Mouse (Mus musculus) lung, postnatal 36 days (tissue): Measurements from ENCODE around the gene Kdm8.

ENCODE experiments used
- DNase-seq: peaks from one replicate; pipeline ENCODE4 v3.0.0; 2022; ENCODE audit warnings: mixed read lengths

Gene Kdm8

DNA sequence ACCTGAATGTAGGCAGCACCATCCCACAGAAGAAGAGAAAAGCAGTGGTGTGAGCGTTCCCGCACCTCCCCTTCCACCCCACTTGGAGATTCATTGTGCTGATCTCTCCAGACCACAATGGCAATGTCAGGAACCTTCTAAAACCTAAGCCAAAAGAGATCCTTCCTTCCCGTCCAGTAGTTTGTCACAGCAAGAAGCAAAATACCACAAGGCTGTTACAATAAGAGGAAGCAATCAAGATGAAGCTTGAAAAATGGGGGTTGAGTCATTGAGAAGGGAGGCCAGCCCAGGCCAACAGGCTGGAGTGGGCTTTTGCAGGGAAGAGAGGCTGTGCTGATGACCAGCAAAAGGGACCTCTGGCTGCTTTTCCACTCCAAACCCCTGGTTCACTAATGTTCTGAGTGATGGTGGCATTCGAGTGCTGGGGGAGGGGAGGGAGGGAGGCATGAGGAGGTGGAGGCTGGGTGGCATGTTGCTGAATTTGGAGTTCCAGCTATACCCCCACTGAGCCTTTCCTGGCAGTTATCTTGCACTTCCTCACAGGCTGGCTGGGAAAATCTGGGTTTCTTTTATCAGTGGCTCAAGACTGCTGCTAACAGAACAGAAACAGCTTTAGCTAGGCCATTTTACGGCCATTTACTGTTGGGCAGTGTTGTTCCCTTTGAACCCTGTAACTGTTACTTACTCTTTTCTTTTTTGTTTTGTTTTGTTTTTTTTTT is 59.1 kb downstream of the Kdm8 start:
- DNase-seq = no peak

DNA sequence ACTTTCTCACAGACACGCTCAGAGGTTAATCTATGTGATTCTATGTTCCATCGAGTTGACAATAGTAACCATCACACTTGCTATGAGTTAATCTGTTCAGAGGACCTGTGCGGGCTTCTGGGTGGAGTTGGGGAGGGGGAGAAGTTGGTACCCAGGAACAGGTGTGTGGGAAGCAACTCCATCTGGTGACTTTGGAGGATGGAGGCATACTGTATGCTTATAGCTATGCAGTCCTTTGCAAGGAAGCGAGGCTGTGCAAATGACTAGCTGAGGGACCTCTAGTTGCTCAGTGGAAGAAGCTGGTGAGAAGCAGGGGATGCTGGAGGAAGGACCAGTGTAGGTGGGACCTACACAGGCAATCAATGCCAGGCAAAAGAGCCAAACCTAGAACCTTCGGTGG is 60.1 kb downstream of the Kdm8 start:
- no peak for DNase-seq

DNA sequence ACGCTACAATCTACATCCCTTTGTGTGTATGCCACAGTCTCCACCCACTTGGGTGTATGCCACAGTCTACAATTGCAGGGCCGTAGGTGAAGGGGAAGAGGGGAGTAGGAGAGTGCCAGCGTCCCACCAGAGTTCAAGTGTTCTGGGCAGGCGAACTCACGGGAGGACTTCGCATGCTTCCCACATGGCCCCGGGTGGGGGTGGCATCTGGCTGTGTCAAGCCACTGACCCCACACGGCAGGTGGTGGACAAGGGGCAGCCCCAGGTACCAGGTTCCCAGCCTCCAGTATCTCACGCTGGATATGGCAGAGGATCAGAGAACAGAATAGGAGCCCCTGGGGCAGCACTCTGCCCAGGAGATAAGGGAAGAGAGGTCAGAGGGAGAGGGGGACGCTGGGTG is 61.1 kb downstream of the Kdm8 start:
- no peak for DNase-seq

DNA sequence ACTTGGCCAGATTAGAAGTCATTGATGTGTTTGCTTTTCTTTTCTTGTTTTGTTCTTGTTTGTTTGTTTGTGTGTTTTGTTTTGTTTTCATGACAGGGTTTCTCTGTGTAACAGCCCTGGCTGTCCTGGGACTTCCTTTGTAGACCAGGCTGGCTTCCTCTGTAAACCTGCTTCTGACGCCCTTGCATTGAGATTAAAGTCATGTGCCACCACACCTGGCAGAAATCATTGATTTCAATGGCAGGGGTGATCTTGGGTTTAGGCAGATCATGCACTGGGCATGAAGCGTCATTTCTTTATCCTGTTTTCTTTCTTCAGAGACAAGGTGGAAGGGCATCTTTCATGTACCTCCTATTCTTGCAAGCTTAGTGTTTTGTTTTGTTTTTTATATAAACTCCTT is 62.8 kb downstream of the Kdm8 start:
- DNase-seq = no peak

DNA sequence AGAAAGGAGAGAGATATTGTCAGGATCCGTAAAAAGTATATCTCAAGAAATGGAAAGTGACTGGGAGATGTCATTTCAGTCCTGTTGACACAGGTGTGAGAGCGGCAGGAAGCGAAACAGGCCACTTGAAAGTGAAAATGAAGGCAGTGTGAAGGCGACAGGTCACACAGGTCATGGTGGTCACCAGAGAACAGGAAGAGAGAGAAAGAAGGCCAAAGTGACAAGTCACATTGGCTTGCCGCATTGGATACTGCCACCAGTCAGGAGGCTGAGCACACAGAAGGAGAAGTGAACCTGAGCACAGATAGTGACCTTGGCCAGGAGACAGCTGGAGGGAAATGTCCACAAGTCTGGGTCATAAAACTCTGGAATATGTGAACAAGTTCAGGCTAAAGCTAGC is 67.0 kb downstream of the Kdm8 start:
- DNase-seq = no peak

DNA sequence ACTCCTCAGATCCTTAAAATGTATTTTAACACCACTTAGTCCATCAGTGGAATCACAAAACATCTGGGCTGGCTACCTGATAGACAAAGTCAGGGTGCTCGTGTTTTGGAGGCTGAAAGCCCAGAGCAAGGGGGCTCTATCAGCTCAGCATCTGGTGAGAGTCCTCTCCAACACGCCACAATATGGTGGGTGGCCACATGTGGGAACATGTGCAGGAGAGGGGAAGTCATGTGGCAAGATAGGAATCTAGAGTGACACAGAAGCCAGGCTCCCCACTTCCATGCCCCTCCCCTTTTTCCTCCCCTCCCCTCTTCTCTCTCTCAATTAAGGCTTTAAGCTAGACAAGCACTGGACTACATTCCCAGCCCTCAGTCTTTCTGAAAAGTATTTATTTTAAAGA is 67.4 kb downstream of the Kdm8 start:
- no peak for DNase-seq
